Mouse (Mus musculus): ENCODE measurements around the gene Ctnnbip1. TPM values are rescaled to one million over a fixed set of nuclear protein-coding genes. Genes with fewer than 3 reads are reported as not detected.

Gene Ctnnbip1
- total RNA-seq, 2 experiments from 2014 or later: 35.3 to 35.9 TPM

GRCm38 (mm10) chr4:149564452-149565407 lies 46.7 kb downstream of the Ctnnbip1 start:
- intact Hi-C loops (cut with DNase I): no loop called here
- no peak for DNase-seq (ENCODE audit: extremely low spot score in 1 of 2, low spot score in 2 of 2)
- Histone ChIP-seq H3K4me3 (no peak overlapping the region; the same call in 1 of the 2 replicates), H3K27ac (peak overlapping the region; percentile 96)
- peak; percentile 41 for TF ChIP-seq CTCF (IDR thresholded peaks at IDR 0.05)

GRCm38 (mm10) chr4:149567432-149568026 lies 49.5 kb downstream of the Ctnnbip1 start:
- intact Hi-C loops (cut with DNase I): no loop called here
- DNase-seq (ENCODE audit: extremely low spot score in 1 of 2, low spot score in 2 of 2): no peak
- no peak for TF ChIP-seq CTCF (IDR thresholded peaks at IDR 0.05)
- H3K27ac ChIP-seq: no peak overlapping the region
- H3K4me3 ChIP-seq: no peak overlapping the region

GRCm38 (mm10) chr4:149568622-149569021 lies 50.6 kb downstream of the Ctnnbip1 start:
- intact Hi-C loops (cut with DNase I): no loop called here
- H3K4me3 ChIP-seq: no peak overlapping the region

GRCm38 (mm10) chr4:149569781-149570497 lies 51.9 kb downstream of the Ctnnbip1 start:
- intact Hi-C loops (cut with DNase I): no loop called here
- Histone ChIP-seq H3K27ac (peak overlapping the region; percentile 90), H3K4me3 (no peak overlapping the region)
- DNase-seq (ENCODE audit: extremely low spot score in 1 of 2, low spot score in 2 of 2): no peak
- TF ChIP-seq CTCF (IDR thresholded peaks at IDR 0.05): no peak; the same call in none of the 2 replicates

More at GRCm38 (mm10) chr4:149568622-149569021, 50.6 kb downstream of the Ctnnbip1 start:
- no peak for TF ChIP-seq CTCF (IDR thresholded peaks at IDR 0.05)
- DNase-seq (ENCODE audit: extremely low spot score in 1 of 2, low spot score in 2 of 2): no peak
- H3K27ac ChIP-seq: no peak overlapping the region; the same call in 1 of the 2 replicates

GRCm38 (mm10) chr4:149570498-149570863 lies 52.4 kb downstream of the Ctnnbip1 start:
- no peak for DNase-seq (ENCODE audit: extremely low spot score in 1 of 2, low spot score in 2 of 2)
- intact Hi-C loops (cut with DNase I): no loop called here
- no peak for TF ChIP-seq CTCF (IDR thresholded peaks at IDR 0.05)
- Histone ChIP-seq H3K27ac (peak overlapping the region; percentile 90), H3K4me3 (no peak overlapping the region)

- Histone ChIP-seq H3K4me3 (no peak overlapping the region), H3K27ac (peak overlapping the region; percentile 90)
- intact Hi-C loops (cut with DNase I): no loop called here
- no peak for TF ChIP-seq CTCF (IDR thresholded peaks at IDR 0.05)
- DNase-seq (ENCODE audit: extremely low spot score in 1 of 2, low spot score in 2 of 2): no peak
Observed at GRCm38 (mm10) chr4:149571209-149571608, 53.2 kb downstream of the Ctnnbip1 start.

- Histone ChIP-seq H3K27ac (peak overlapping the region; percentile 90), H3K4me3 (no peak overlapping the region)
- intact Hi-C loops (cut with DNase I): no loop called here
- no peak for TF ChIP-seq CTCF (IDR thresholded peaks at IDR 0.05)
- DNase-seq (ENCODE audit: extremely low spot score in 1 of 2, low spot score in 2 of 2): no peak
Observed at GRCm38 (mm10) chr4:149571651-149572149, 53.7 kb downstream of the Ctnnbip1 start.

GRCm38 (mm10) chr4:149572446-149572845 lies 54.4 kb downstream of the Ctnnbip1 start:
- no peak overlapping the region for H3K4me3 ChIP-seq
- H3K27ac ChIP-seq: 0 out of 2 replicates have a peak overlapping the region, but pooled peaks have one; percentile 36
- intact Hi-C loops (cut with DNase I): no loop called here
- TF ChIP-seq CTCF (IDR thresholded peaks at IDR 0.05): no peak
- no peak for DNase-seq (ENCODE audit: extremely low spot score in 1 of 2, low spot score in 2 of 2)

GRCm38 (mm10) chr4:149572851-149573250 lies 54.8 kb downstream of the Ctnnbip1 start:
- H3K4me3 ChIP-seq: no peak overlapping the region
- TF ChIP-seq CTCF (IDR thresholded peaks at IDR 0.05): no peak
- intact Hi-C loops (cut with DNase I): no loop called here
- H3K27ac ChIP-seq: no peak overlapping the region
- no peak for DNase-seq (ENCODE audit: extremely low spot score in 1 of 2, low spot score in 2 of 2)

- DNase-seq (ENCODE audit: extremely low spot score in 1 of 2, low spot score in 2 of 2): no peak
- no peak for TF ChIP-seq CTCF (IDR thresholded peaks at IDR 0.05)
- H3K4me3 ChIP-seq: no peak overlapping the region
- intact Hi-C loops (cut with DNase I): no loop called here
- H3K27ac ChIP-seq: no peak overlapping the region
Observed at GRCm38 (mm10) chr4:149574391-149574821, 56.4 kb downstream of the Ctnnbip1 start.

GRCm38 (mm10) chr4:149576061-149576460 lies 58.0 kb downstream of the Ctnnbip1 start:
- no peak for DNase-seq (ENCODE audit: extremely low spot score in 1 of 2, low spot score in 2 of 2)
- intact Hi-C loops (cut with DNase I): no loop called here
- TF ChIP-seq CTCF (IDR thresholded peaks at IDR 0.05): no peak
- Histone ChIP-seq H3K4me3 (no peak overlapping the region), H3K27ac (no peak overlapping the region)

Data from left cerebral cortex, adult 2 months (tissue).